Mouse (Mus musculus): Measurements from ENCODE around the gene Gtf2h3. TPM values are rescaled to one million over a fixed set of nuclear protein-coding genes. Genes with fewer than 3 reads are reported as not detected.

Gene Gtf2h3
- polyA plus RNA-seq, 1 experiment from 2014 or later, result 69.9 TPM

DNA sequence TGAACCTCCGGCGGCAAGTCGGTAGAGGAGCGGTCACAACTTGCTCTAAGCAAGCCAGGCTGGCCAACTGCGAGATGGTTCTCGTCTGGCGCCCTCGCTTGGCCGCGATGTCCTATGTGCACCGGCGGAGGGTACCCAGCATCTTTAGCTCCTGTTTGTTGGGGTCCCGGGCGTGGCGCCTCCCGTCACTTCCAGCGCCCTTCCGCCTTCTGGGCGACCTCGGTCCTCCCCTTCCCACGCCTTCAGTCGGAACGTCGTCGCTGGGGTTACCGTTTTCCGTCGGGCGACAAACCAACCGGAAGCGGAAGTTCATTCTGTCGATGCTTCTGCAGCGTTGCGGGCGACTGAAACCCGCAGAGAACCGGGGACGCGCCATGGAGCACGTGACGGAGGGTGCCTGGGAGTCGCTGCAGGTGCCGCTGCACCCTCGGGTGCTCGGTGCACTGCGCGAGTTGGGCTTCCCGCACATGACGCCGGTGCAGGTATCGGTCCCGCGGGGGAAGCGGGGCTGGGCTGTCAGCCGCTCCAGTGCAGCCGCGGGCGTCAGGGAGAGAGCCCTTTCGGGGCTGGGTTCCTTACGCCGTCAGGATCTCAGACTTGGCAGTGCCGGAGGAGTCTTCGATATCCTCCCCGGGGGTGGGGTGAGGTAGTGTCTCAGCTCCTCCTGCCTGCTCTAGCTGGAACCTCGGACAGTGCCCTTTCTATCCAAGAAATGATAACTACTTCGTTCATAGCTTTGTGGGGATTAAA, 26.2 kb upstream of the Gtf2h3 start, which contains the start of gene Ddx55:
TSS of gene Ddx55 (plus strand) at position 307 of the 750 bp plus-strand sequence.
- Histone ChIP-seq H3K4me1 (replicated peaks; ENCODE audit: control insufficient read depth, insufficient read depth, low read length) (peaks cover 11% of the 10 kb centered on the region), H3K9ac (ENCODE audit: low read depth, low read length) (peak within 1 kb of the TSS; percentile 89), H3K4me3 (ENCODE audit: low read depth, low read length) (peak within 1 kb of the TSS; percentile 95), H3K27me3 (replicated peaks; ENCODE audit: control insufficient read depth, insufficient read depth, low read length) (no peaks in the 10 kb centered on the region), H3K4me2 (peak within 1 kb of the TSS; percentile 87), H3K36me3 (ENCODE audit: control insufficient read depth, insufficient read depth, low read length) (peaks cover 22% of the 10 kb centered on the region), H3K9me3 (ENCODE audit: control insufficient read depth, low read length) (no peaks in the 10 kb centered on the region), H3K27ac (ENCODE audit: low read depth, low read length) (peak within 1 kb of the TSS; percentile 78)
- peak; percentile 88 for ATAC-seq (replicated peaks; ENCODE audit: low FRiP score)
- peak; percentile 92 for DNase-seq (ENCODE audit: low spot score)
- WGBS, result under 1% methylated on average over 66 of the region's 66 CpGs

GRCm38 (mm10) chr5:124553607-124554006, 25.3 kb upstream of the Gtf2h3 start:
- H3K27ac ChIP-seq (ENCODE audit: low read depth, low read length), result no peak overlapping the region; the same call in 1 of the 2 replicates
- H3K36me3 ChIP-seq (ENCODE audit: control insufficient read depth, insufficient read depth, low read length), result peaks cover 15% of the 10 kb centered on the region
- DNase-seq (ENCODE audit: low spot score), result no peak
- peak overlapping the region; percentile 87 for H3K4me2 ChIP-seq
- H3K9ac ChIP-seq (ENCODE audit: low read depth, low read length), result peak overlapping the region; percentile 89
- 61% methylated on average over 6 of the region's 6 CpGs for WGBS
- H3K27me3 ChIP-seq (replicated peaks; ENCODE audit: control insufficient read depth, insufficient read depth, low read length), result no peaks in the 10 kb centered on the region
- H3K4me3 ChIP-seq (ENCODE audit: low read depth, low read length), result peak overlapping the region; percentile 95
- no peaks in the 10 kb centered on the region for H3K9me3 ChIP-seq (ENCODE audit: control insufficient read depth, low read length)
- peaks cover 11% of the 10 kb centered on the region for H3K4me1 ChIP-seq (replicated peaks; ENCODE audit: control insufficient read depth, insufficient read depth, low read length)
- ATAC-seq (replicated peaks; ENCODE audit: low FRiP score), result no peak

DNA sequence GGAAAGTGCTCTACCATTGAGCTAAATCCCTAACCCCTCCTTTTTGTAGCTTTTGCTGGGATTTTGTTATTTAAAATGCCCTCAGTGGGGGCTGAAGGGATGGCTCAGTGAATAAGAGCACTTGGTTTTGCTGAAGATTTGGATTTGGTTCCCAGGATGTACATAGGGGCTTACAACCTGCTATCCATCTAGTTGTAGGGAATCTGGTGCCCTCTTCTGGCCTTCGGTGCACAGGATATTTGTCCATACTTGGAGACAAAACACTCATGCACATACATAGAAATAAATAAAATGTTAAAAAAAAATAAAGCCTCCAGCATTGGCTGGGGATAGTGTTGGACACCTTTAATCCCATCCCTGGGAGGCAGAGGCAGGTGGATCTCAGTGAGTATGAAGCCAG, 23.8 kb upstream of the Gtf2h3 start:
- whole genome bisulfite sequencing, result 76% methylated on average over 1 of the region's 1 CpGs
- ATAC-seq (replicated peaks; ENCODE audit: low FRiP score), result no peak
- no peak overlapping the region for H3K27ac ChIP-seq (ENCODE audit: low read depth, low read length)
- no peaks in the 10 kb centered on the region for H3K27me3 ChIP-seq (replicated peaks; ENCODE audit: control insufficient read depth, insufficient read depth, low read length)
- H3K4me3 ChIP-seq (ENCODE audit: low read depth, low read length), result no peak overlapping the region
- H3K4me1 ChIP-seq (replicated peaks; ENCODE audit: control insufficient read depth, insufficient read depth, low read length), result peaks cover 11% of the 10 kb centered on the region
- no peak for DNase-seq (ENCODE audit: low spot score)
- H3K9ac ChIP-seq (ENCODE audit: low read depth, low read length), result no peak overlapping the region
- no peak overlapping the region for H3K4me2 ChIP-seq
- H3K9me3 ChIP-seq (ENCODE audit: control insufficient read depth, low read length), result no peaks in the 10 kb centered on the region
- peaks cover 21% of the 10 kb centered on the region for H3K36me3 ChIP-seq (ENCODE audit: control insufficient read depth, insufficient read depth, low read length)

DNA sequence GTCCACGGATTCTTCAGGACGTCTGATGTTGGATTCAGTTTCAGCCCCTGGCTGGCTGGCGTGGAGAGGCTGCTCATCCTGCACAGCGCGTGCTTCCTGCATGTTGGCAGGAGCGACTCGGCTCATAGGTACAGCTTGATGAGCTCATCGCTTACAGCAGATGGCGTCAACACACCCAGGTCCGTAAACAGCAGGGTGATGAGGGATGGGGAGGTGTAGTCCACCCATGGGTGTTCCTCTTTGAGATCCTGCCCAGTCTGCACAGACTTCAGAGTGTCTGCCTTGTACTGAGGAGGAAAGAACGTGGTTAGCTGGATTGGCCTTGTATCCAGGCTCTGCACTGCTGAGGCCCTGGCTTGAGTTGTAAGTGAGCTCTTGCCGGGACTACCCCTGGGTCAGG, 7.9 kb upstream of the Gtf2h3 start:
- Histone ChIP-seq H3K4me3 (ENCODE audit: low read depth, low read length) (no peak overlapping the region), H3K27ac (ENCODE audit: low read depth, low read length) (no peak overlapping the region), H3K36me3 (ENCODE audit: control insufficient read depth, insufficient read depth, low read length) (peaks cover 64% of the 10 kb centered on the region), H3K4me2 (no peak overlapping the region), H3K9me3 (ENCODE audit: control insufficient read depth, low read length) (no peaks in the 10 kb centered on the region), H3K9ac (ENCODE audit: low read depth, low read length) (no peak overlapping the region), H3K27me3 (replicated peaks; ENCODE audit: control insufficient read depth, insufficient read depth, low read length) (no peaks in the 10 kb centered on the region), H3K4me1 (replicated peaks; ENCODE audit: control insufficient read depth, insufficient read depth, low read length) (no peaks in the 10 kb centered on the region)
- 86% methylated on average over 12 of the region's 12 CpGs for WGBS
- DNase-seq (ENCODE audit: low spot score) (no peak), ATAC-seq (replicated peaks; ENCODE audit: low FRiP score) (no peak)

- no peak for DNase-seq (ENCODE audit: low spot score)
- no peak overlapping the region for H3K4me2 ChIP-seq
- no peaks in the 10 kb centered on the region for H3K9me3 ChIP-seq (ENCODE audit: control insufficient read depth, low read length)
- H3K27ac ChIP-seq (ENCODE audit: low read depth, low read length), result no peak overlapping the region
- no peak for ATAC-seq (replicated peaks; ENCODE audit: low FRiP score)
- 89% methylated on average over 7 of the region's 7 CpGs for WGBS
- no peak overlapping the region for H3K9ac ChIP-seq (ENCODE audit: low read depth, low read length)
- no peak overlapping the region for H3K4me3 ChIP-seq (ENCODE audit: low read depth, low read length)
- H3K27me3 ChIP-seq (replicated peaks; ENCODE audit: control insufficient read depth, insufficient read depth, low read length), result no peaks in the 10 kb centered on the region
- peaks cover 46% of the 10 kb centered on the region for H3K36me3 ChIP-seq (ENCODE audit: control insufficient read depth, insufficient read depth, low read length)
- H3K4me1 ChIP-seq (replicated peaks; ENCODE audit: control insufficient read depth, insufficient read depth, low read length), result peaks cover 9% of the 10 kb centered on the region
Observed at GRCm38 (mm10) chr5:124575467-124575866, 3.5 kb upstream of the Gtf2h3 start.

GRCm38 (mm10) chr5:124582515-124582914, 3.6 kb downstream of the Gtf2h3 start:
- DNase-seq (ENCODE audit: low spot score), result no peak
- Histone ChIP-seq H3K9me3 (ENCODE audit: control insufficient read depth, low read length) (no peaks in the 10 kb centered on the region), H3K9ac (ENCODE audit: low read depth, low read length) (no peak overlapping the region), H3K27me3 (replicated peaks; ENCODE audit: control insufficient read depth, insufficient read depth, low read length) (no peaks in the 10 kb centered on the region), H3K4me2 (no peak overlapping the region), H3K27ac (ENCODE audit: low read depth, low read length) (no peak overlapping the region), H3K4me1 (replicated peaks; ENCODE audit: control insufficient read depth, insufficient read depth, low read length) (peaks cover 9% of the 10 kb centered on the region), H3K4me3 (ENCODE audit: low read depth, low read length) (no peak overlapping the region), H3K36me3 (ENCODE audit: control insufficient read depth, insufficient read depth, low read length) (peaks cover 13% of the 10 kb centered on the region)
- 66% methylated on average over 5 of the region's 5 CpGs for WGBS
- no peak for ATAC-seq (replicated peaks; ENCODE audit: low FRiP score)

DNA sequence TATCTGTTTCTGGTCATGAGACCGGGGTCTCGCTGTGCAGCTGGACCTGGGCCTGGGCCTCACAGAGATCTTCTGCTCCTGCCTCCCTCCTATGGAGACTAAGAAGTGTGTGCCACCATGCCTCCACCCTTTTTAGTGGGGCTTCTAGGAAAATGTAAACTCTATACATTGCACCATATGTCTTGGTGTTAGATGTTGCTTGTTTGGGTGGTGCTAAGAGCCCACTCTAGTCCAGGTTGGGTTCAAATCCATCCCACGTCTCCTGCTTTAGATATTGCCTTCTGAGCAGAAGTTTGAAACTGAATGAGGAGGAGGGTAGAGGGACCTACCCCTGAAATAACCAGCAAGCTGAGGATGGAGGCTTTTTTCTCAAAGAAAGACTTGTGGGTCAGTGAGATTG, 13.8 kb downstream of the Gtf2h3 start:
- peaks cover 32% of the 10 kb centered on the region for H3K36me3 ChIP-seq (ENCODE audit: control insufficient read depth, insufficient read depth, low read length)
- no peak overlapping the region for H3K4me3 ChIP-seq (ENCODE audit: low read depth, low read length)
- ATAC-seq (replicated peaks; ENCODE audit: low FRiP score) (no peak), DNase-seq (ENCODE audit: low spot score) (no peak)
- H3K4me1 ChIP-seq (replicated peaks; ENCODE audit: control insufficient read depth, insufficient read depth, low read length), result no peaks in the 10 kb centered on the region
- H3K27me3 ChIP-seq (replicated peaks; ENCODE audit: control insufficient read depth, insufficient read depth, low read length), result no peaks in the 10 kb centered on the region
- no peak overlapping the region for H3K27ac ChIP-seq (ENCODE audit: low read depth, low read length)
- H3K4me2 ChIP-seq, result no peak overlapping the region
- H3K9me3 ChIP-seq (ENCODE audit: control insufficient read depth, low read length), result no peaks in the 10 kb centered on the region
- WGBS, result 94% methylated on average over 3 of the region's 3 CpGs
- H3K9ac ChIP-seq (ENCODE audit: low read depth, low read length), result no peak overlapping the region

- Histone ChIP-seq H3K27me3 (replicated peaks; ENCODE audit: control insufficient read depth, insufficient read depth, low read length) (no peaks in the 10 kb centered on the region), H3K27ac (ENCODE audit: low read depth, low read length) (no peak overlapping the region), H3K9me3 (ENCODE audit: control insufficient read depth, low read length) (no peaks in the 10 kb centered on the region), H3K4me1 (replicated peaks; ENCODE audit: control insufficient read depth, insufficient read depth, low read length) (peaks cover 2% of the 10 kb centered on the region; the same call in 1 of the 2 replicates), H3K9ac (ENCODE audit: low read depth, low read length) (peak overlapping the region; percentile 47), H3K36me3 (ENCODE audit: control insufficient read depth, insufficient read depth, low read length) (peaks cover 16% of the 10 kb centered on the region), H3K4me2 (peak overlapping the region; percentile 79), H3K4me3 (ENCODE audit: low read depth, low read length) (peak overlapping the region; percentile 72)
- peak; percentile 80 for DNase-seq (ENCODE audit: low spot score)
- WGBS, result 8% methylated on average over 30 of the region's 30 CpGs
- ATAC-seq (replicated peaks; ENCODE audit: low FRiP score), result peak; percentile 98
Observed at GRCm38 (mm10) chr5:124598224-124599174, 19.6 kb downstream of the Gtf2h3 start.

Data from liver, embryonic 11.5 days (tissue).